Mouse (Mus musculus) left cerebral cortex, adult 2 months (tissue): ENCODE measurements at regions not wholly inside any gene's neighbourhood (a gene's known extent, or its start where the extent isn't known, plus 50 kb on each side); places are given as distances from the start of the nearest gene placed in this dataset.

Experiments used
- DNase-seq, 2 experiments: peaks; one replicate each; pipeline ENCODE4 v3.0.0; 2021 to 2022; ENCODE audit warnings: low spot score in 2 of 2, mixed read lengths in 1 of 2; ENCODE audit errors: extremely low spot score in 1 of 2
- H3K27ac ChIP-seq: fragments of 200-600 bp; 2 replicates; pipeline ENCODE4 v1.8.1; 2022
- H3K4me3 ChIP-seq: fragments of 200-600 bp; 2 replicates; pipeline ENCODE4 v1.8.1; 2022
- CTCF ChIP-seq: fragments of 200-600 bp; IDR thresholded peaks from 2 replicates; pipeline ENCODE4 v1.8.1; 2022; ENCODE audit warnings: antibody characterized with exemption, mild to moderate bottlenecking, moderate library complexity
- intact Hi-C: fragments of 180-260 bp; cut with DNase I; formaldehyde crosslinking; loops from one replicate; pipeline ENCODE4 v1.15.1; 2025

DNA sequence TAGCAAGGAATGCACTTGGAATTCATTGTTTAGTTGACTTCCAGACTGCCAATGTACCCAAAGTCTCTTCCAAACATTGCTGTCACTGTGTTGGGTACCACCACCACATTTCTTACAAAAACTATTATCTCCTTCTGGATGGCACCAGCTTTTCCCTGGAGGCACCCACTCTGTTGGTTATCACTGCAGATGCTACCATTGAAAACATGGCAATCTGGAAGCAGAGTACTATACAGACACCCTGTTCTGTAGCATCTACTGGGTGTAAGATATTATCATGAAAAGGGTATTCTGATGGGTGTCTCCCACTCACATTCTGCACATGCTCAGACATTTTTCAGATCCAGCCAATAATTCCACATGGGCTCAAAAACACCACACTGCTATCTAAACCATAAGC lies 380.4 kb downstream of the Plk2 start:
- no peak for TF ChIP-seq CTCF
- no peak for DNase-seq
- Histone ChIP-seq H3K27ac (no peak overlapping the region), H3K4me3 (no peak overlapping the region)
- intact Hi-C loops: no loop called here

DNA sequence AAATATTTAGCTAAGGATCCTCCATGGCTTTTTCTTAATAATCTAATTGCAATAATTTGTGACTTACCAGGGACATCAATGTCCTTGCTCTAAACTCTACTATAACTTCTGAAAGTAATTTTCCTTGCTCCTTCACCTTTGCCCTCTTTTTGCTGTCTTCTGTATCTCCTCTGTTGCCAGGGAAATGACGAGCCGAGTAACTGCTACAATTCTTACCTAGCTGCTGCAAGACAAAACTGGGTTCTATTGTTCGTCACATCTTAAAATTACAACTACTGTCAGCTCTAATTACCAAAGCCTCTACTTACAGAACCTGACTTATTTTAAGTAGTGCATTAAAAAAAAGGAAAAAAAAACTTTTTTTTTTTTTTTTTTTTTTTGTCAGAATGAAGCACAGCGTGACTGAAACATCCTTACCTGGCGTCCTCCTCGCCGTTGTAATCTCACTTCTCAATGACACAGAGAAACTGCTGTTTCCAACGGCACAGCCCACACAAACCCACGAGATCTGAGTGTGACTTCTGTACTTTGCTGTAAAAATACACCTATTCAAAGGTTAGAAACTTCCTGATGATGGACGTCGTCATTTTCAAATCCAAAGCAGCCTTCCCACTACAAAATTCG lies 389.4 kb downstream of the Plk2 start:
- DNase-seq: peak in 1 of 2 experiments; percentile 26
- intact Hi-C loops: no loop called here
- TF ChIP-seq CTCF: no peak
- Histone ChIP-seq H3K27ac (peak overlapping the region; percentile 5; the same call in 1 of the 2 replicates), H3K4me3 (0 out of 2 replicates have a peak overlapping the region, but pooled peaks have one; percentile 13)

DNA sequence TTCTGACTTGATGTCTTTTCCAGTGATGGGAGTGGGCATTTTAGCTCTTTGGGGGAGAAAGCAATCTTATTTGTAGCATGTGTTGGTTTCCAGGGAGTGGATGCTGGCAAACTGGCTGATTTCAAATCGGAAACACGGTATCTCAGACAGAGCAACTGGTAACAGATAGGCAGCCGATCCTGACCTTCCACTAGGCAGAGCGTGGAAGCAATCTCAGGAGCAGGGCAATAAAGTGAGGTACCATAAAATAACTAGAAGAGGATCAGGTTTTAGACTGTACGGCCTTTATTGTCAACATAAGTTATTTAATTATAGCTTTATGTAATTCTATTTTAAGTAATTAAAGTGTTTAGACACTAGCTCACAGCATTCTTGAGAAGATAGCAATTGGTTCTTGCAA lies 390.0 kb downstream of the Plk2 start:
- intact Hi-C loops: loop anchor here (5.0 kb wide), 1 partner anchor 158 kb away; no protein-coding TSS in a partner anchor

DNA sequence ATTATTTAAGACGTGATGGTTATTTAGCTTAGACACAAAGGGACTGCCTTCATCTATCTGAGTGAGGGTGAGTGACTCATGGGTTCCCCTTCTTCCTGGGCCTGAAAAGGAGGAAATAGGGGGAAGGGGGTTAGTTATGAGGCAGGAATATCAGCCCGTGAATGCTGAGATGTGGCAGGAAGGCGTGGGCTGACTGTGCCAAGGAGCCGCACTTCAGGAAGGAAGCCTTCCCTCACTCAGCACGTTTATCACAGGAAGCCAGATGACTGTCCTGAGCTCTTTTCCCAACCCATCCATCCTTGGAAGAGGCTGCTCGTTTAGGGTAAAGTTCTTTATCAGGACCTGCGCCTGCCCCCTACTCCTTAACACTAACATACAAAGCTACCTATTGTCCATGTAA lies 403.5 kb downstream of the Plk2 start:
- Histone ChIP-seq H3K4me3 (no peak overlapping the region), H3K27ac (no peak overlapping the region)
- intact Hi-C loops: no loop called here
- DNase-seq: no peak
- no peak for TF ChIP-seq CTCF

More for the DNA sequence above, 390.0 kb downstream of the Plk2 start:
- no peak for TF ChIP-seq CTCF
- Histone ChIP-seq H3K27ac (peak overlapping the region; percentile 5; the same call in 1 of the 2 replicates), H3K4me3 (0 out of 2 replicates have a peak overlapping the region, but pooled peaks have one; percentile 2)
- no peak for DNase-seq

DNA sequence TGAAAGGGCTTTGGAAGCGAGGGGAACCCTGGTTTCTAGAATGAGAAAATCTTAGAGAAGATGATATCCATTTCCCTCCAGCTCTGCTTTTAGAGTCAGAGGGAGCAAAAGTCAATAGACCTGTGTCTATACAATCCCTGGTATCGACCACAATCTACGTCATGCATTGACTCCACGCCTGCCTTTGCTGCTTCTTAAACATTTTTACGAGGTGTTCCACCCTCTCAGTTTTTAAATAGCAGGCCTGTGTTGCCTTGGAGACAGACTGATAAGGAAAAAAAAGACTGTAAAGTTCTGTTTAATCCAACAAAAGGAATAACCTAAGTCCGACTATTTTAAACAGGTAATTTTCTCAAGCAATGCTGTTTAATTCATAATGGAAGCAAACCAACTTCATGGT lies 408.0 kb downstream of the Plk2 start:
- no peak for DNase-seq
- no peak overlapping the region for H3K27ac ChIP-seq
- H3K4me3 ChIP-seq: no peak overlapping the region
- TF ChIP-seq CTCF: no peak
- intact Hi-C loops: no loop called here

DNA sequence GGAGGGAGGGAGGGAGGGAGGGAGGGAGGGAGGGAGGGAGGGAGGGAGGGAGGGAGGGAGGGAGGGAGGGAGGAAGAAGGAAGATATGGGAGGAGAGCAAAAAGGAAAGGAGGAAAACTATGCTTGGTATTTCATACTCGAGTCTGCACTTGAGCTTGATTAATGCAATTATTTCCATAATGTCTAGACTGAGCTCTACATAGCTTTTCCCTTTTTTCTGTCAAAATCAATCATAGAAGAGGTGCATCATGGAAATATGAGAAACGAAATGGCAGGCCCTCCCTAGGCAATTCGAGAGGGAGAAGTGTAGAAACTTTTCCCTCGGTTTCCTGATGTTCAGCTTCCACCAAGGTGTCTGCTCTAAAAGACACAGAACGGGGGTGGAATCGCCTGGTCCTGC lies 417.6 kb downstream of the Plk2 start:
- intact Hi-C loops: no loop called here
- Histone ChIP-seq H3K4me3 (no peak overlapping the region), H3K27ac (no peak overlapping the region)
- no peak for TF ChIP-seq CTCF
- no peak for DNase-seq

DNA sequence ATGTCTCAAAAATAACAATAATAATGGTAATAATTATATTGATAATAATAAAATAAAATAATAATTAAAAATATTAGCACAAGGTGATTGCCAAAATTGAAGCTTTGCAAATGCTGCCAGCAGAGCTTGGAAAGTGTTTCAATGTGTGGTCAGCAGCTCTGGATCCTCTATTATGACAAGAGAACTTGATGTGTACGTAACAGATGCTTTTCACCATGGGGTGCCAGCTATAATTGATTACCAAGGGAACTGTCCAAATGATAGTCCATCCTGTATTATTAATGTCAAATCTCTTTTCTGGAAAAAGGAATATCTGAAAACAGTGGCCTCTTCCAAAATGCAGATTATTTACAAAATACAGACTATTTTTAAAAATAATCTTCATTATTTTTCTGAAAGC lies 419.2 kb downstream of the Plk2 start:
- no peak for DNase-seq
- Histone ChIP-seq H3K4me3 (no peak overlapping the region), H3K27ac (no peak overlapping the region)
- TF ChIP-seq CTCF: no peak
- intact Hi-C loops: no loop called here

DNA sequence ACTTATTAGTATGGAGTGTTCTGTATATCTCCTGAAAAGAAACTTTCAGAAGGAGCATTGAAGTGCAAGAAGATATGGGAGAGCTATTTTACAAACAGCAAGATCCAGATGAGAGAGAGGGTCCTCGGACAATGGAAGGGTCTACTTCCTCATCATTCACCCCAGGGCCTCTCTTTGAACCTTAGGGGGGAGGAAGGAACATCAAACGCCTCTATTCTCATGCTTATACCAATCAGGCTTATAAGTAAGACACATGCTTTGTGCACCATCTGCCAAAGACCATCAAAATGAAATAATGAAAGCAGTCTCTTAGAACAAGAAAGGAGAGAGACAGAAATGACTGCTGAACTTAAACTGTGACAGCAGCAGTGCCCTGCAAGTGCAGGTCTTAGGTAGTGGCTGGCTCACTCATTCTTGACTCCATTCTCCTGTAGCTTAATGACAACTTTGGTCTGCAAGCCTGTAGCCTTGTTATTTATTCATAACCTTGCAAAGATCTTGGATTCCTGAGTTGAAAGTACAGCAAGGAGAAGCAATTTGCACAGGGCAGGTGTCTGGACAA lies 424.5 kb downstream of the Plk2 start:
- Histone ChIP-seq H3K4me3 (no peak overlapping the region), H3K27ac (no peak overlapping the region)
- DNase-seq: no peak
- intact Hi-C loops: no loop called here
- TF ChIP-seq CTCF: no peak

DNA sequence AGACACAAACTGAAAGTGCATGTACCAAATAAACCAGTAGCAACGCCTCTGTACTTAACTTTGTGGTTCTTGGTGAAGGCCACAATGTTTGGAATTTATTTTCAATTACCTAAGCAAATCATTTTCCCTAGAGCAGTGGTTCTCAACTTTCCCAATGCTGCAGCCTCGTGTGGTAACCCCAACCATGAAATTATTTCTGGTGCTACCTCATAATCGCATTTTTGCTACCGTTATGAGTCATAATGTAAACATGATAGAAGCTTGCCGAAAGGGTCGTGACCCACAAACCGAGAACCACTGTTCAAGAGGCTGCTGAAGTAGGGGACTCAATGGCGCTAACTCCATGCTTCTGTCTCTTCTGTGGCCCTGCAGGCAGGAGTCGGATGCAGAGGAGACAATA lies 429.9 kb upstream of the Actbl2 start:
- intact Hi-C loops: no loop called here
- DNase-seq: no peak
- Histone ChIP-seq H3K27ac (no peak overlapping the region), H3K4me3 (no peak overlapping the region)
- TF ChIP-seq CTCF: no peak

DNA sequence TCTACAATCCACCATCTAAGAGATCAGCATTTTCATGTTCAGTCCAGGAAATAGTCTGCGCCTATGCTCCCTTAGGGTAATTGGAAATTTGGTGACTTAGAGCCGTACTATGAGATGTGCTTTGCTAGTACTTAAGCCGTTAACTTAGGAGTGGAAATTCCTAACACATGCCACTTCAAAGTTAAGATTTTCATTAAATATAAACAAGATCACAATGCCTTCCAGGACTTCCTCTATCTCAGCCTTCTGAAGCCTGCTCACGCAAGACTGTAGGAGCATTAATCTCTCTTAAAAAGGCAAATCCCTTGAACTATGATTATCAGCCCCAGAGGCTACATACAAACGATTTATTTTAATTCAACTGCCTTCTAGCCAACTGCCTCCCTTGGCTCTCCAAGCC lies 422.4 kb upstream of the Actbl2 start:
- H3K27ac ChIP-seq: no peak overlapping the region
- no peak overlapping the region for H3K4me3 ChIP-seq
- intact Hi-C loops: no loop called here
- TF ChIP-seq CTCF: no peak
- no peak for DNase-seq

DNA sequence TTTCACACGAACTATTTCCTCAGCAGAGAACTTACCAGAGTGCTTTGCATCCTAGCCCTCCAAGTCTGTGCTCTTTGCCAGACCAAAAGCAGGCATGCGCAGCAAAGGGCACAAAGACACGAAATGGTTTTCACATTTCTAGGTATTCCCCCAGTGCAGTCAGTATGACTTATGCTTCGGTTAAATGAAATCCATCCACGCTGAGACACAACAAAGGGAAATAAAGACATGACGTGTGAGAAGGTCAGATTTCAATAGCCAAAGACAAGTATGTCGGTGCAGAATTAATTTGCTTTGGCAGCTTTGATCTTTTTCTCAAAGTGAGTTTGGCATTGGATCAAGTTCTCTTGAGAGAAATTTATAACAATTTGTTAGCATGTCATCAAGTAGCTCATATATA lies 417.9 kb upstream of the Actbl2 start:
- intact Hi-C loops: no loop called here
- TF ChIP-seq CTCF: no peak
- Histone ChIP-seq H3K27ac (no peak overlapping the region), H3K4me3 (no peak overlapping the region)
- DNase-seq: no peak

DNA sequence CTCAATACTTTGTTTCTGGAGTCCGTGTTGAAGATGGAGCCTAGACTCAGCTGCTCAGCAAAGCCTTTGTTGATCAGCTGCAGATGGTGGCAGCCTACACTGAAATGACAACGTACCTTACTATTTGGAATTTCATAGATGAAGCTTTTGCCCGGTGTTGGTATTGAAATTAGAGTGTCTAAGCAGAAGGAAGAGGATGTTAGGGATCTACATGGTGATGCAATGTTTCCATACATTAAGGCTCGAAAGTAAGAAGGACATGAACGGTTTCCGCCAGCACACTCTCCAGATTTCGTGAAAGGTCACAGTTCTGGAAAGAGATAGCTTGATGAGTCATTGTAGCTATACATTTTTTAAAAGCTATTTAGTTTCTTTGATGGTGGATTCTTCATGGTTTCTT lies 412.9 kb upstream of the Actbl2 start:
- no peak for DNase-seq
- TF ChIP-seq CTCF: no peak
- intact Hi-C loops: loop anchor here (5.0 kb wide), 1 partner anchor 215 kb away; no protein-coding TSS in a partner anchor
- Histone ChIP-seq H3K4me3 (no peak overlapping the region), H3K27ac (peak overlapping the region; percentile 72)

DNA sequence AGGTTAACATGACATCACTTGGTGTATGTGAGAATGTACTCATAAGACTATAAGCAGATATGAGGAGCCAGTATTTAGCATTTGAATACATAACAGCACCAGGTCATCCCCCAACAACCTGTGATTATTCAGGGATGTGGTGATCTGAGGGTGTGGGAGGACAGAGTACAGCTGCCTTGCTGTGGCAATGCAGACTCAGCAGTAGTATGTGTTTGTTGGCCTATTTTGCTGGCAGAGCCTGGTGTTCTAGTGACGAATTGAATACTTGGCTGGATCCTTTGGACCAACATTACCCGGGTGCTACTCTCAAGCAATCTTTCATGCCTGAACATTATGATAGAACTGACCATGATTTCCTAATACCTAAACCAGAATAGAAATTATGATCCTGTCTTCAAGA lies 409.1 kb upstream of the Actbl2 start:
- no peak for TF ChIP-seq CTCF
- intact Hi-C loops: no loop called here
- no peak overlapping the region for H3K4me3 ChIP-seq
- no peak for DNase-seq
- no peak overlapping the region for H3K27ac ChIP-seq
